Mouse (Mus musculus) midbrain, embryonic 14.5 days (tissue): ENCODE data around the gene Zdhhc5. TPM values are rescaled to one million over a fixed set of nuclear protein-coding genes. Genes with fewer than 3 reads are reported as not detected.
A peak's percentile ranks its signal among the peaks of the same experiment; 100 is the strongest.

Source experiments
- ATAC-seq: fragments of 200-750 bp; cut with Nextera tagmentation; 2 replicates; pipeline ENCODE4 v1.8.0; 2017; ENCODE audit warnings: moderate number of reproducible peaks, moderate library complexity; ENCODE audit not compliant: low FRiP score, low TSS enrichment
- DNase-seq: peaks from one replicate; pipeline ENCODE4 v3.0.0-alpha.2; 2015
- H3K27ac ChIP-seq: fragments of 300-500 bp; sonication (generic); replicated peaks from 2 replicates; pipeline ENCODE4 v1.5.1; 2014; ENCODE audit warnings: mild to moderate bottlenecking, low read depth, low read length, moderate library complexity
- H3K27me3 ChIP-seq: fragments of 300-500 bp; sonication (generic); 2 replicates; pipeline ENCODE4 v1.6.1; 2014; ENCODE audit warnings: low read length, control low read depth, mixed read lengths; ENCODE audit not compliant: control insufficient read depth, insufficient read depth
- H3K36me3 ChIP-seq: fragments of 300-500 bp; sonication (generic); 2 replicates; pipeline ENCODE4 v1.6.1; 2014; ENCODE audit warnings: low read length, control low read depth; ENCODE audit not compliant: control insufficient read depth, insufficient read depth
- H3K4me1 ChIP-seq: fragments of 300-500 bp; sonication (generic); 2 replicates; pipeline ENCODE4 v1.6.1; 2014; ENCODE audit warnings: mild to moderate bottlenecking, antibody characterized with exemption, low read length, control low read depth; ENCODE audit not compliant: control insufficient read depth, insufficient read depth
- H3K4me2 ChIP-seq: fragments of 300-500 bp; sonication (generic); 2 replicates; pipeline ENCODE4 v1.6.1; 2014; ENCODE audit warnings: mild to moderate bottlenecking, low read length, moderate library complexity
- H3K4me3 ChIP-seq: fragments of 300-500 bp; sonication (generic); replicated peaks from 2 replicates; pipeline ENCODE4 v1.5.1; 2014; ENCODE audit warnings: low read depth, low read length
- H3K9ac ChIP-seq: fragments of 300-500 bp; sonication (generic); replicated peaks from 2 replicates; pipeline ENCODE4 v1.6.1; 2014; ENCODE audit warnings: mild to moderate bottlenecking, low read length, moderate library complexity
- H3K9me3 ChIP-seq: fragments of 300-500 bp; sonication (generic); 2 replicates; pipeline ENCODE4 v1.6.1; 2016; ENCODE audit warnings: low read length, control low read depth, mixed read lengths; ENCODE audit not compliant: control insufficient read depth
- WGBS: fragments of 180-500 bp; shearing (Covaris S2); extraction: QIAGEN DNeasy Blood & Tissue Kit; methylation state at CpG from one replicate; pipeline ENCODE4 v1.1.7; 2014; 5-methylcytosine and 5-hydroxymethylcytosine counted together
- polyA plus RNA-seq: library from polyadenylated mRNA; unstranded; fragments of >200 nt; fragmentation: Nextera tagmentation; extraction: Ambion mirVana; gene quantifications from 2 replicates; pipeline ENCODE4 v1.2.1, GENCODE M21; 2014

Zdhhc5 gene
- polyA plus RNA-seq, 1 experiment from 2014 or later: 21.8 TPM

DNA sequence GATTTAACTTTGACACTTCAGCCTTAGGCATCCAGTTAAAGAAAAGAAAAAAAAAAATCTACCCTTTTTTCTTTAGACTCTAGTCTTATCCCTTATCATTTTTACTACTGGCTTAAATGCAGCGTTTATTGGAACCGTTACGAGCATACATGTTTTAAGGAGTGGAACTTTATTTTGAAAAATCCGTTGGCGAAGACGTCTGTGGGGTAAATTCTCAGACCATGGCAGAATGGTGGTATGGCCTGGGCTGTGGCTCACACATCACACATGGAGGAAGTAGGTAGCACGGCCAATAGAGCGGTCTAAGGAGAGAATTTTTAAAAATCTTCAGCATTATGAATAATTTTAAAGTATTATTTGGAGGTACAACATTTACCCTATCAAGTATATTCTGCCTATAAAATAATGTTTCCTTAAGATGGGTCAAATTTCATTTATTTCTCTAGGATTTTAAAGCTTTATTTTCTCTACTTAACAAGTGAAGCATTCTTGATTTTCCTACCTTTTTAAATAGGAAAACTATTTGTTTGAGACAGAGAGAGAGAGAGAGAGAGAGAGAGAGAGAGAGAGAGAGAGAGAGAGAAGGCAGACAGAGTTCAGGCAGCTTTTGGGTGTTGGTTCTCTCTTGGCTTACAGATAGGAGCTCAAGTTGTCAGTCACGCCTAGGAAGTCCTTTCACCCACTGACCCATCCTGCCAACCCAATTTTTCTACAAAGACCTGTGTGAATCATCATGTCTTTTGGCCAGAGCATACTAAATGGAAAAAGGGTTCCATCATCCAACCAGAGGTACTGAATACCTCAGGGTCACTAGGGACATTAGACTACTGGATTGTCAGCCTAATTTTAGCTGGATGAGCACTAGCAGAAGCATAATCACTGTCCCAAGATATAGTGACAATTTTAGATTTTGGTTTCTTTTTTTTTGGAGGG, 1.7 kb upstream of the Zdhhc5 start:
- Histone ChIP-seq H3K4me2 (peak overlapping the region; percentile 86), H3K4me3 (peak overlapping the region; percentile 96), H3K36me3 (peaks cover 3% of the 10 kb centered on the region), H3K27ac (no peak overlapping the region), H3K4me1 (peaks cover 11% of the 10 kb centered on the region), H3K27me3 (no peaks in the 10 kb centered on the region), H3K9me3 (no peaks in the 10 kb centered on the region), H3K9ac (peak overlapping the region; percentile 52; the same call in 1 of the 2 replicates)
- WGBS: 39% methylated on average over 9 of the region's 9 CpGs
- no peak for DNase-seq
- ATAC-seq: no peak

DNA sequence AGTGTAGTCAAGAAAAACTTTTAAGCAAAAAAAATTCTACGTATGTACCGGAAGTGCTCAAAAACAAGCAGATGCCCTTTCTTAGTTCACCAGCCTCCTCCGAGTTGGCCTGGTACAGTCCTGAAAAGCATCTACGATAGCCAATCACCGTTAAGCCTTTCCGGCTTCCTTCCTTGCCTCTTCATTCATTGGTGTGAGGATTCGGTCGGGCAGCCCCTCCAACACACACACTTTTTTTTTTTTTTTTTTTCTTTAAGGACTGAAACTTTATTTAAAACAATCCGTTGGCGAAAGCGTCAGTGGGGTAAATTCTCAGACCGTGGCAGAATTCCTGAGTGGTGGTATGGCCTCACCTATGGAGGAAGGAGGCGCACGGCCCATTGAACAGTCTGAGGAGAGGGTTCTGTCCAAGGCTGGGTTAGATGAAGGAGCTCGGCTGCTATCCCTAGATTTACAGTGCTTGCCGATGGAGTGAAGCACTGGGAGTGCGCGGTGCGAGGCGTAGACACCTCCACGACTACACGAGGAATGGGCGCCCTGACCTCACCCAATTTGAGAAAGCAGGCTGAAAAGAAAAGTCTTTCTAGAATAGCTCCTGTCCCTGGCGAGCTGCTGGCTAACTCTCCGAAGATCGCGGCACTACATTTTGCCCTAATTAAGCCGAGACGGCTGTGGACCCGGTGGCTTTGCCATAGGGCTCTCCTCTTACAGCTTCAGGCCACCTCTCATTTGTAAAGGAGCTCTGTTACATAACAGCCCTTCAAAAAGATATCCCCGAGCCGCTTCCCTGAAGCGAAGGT, 782 bp upstream of the Zdhhc5 start:
- ATAC-seq: peak; percentile 94
- H3K4me2 ChIP-seq: peak overlapping the region; percentile 86
- DNase-seq: peak; percentile 93
- H3K9me3 ChIP-seq: no peaks in the 10 kb centered on the region
- under 1% methylated on average over 33 of the region's 33 CpGs for WGBS
- H3K4me1 ChIP-seq: peaks cover 11% of the 10 kb centered on the region
- H3K36me3 ChIP-seq: peaks cover 5% of the 10 kb centered on the region
- no peaks in the 10 kb centered on the region for H3K27me3 ChIP-seq
- peak overlapping the region; percentile 93; the same call in 1 of the 2 replicates for H3K9ac ChIP-seq
- H3K4me3 ChIP-seq: peak overlapping the region; percentile 96
- H3K27ac ChIP-seq: peak overlapping the region; percentile 95

DNA sequence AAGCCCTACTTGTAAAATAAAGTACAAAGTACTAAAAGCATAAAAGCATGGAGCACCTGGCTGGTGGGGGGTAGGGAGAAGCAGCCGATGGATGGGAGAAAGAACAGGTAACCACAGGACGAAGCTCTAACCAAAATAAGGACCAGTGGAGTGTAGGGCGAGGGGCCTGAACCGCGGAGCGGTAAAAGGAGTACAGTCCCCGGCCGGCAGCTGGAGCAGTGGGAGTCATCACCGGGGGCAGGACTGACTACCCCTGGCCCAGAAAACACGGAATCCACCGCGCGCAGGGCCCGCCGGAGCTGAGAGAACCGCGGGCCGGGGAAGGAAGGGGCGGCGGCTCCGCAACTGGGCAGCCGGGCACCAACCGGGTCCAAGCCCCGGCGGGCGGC, 564 bp downstream of the Zdhhc5 start:
- no peak for DNase-seq
- Histone ChIP-seq H3K4me3 (peak overlapping the region; percentile 96), H3K4me1 (peaks cover 11% of the 10 kb centered on the region), H3K36me3 (peaks cover 18% of the 10 kb centered on the region), H3K9me3 (no peaks in the 10 kb centered on the region), H3K27ac (peak overlapping the region; percentile 95), H3K4me2 (peak overlapping the region; percentile 86), H3K9ac (peak overlapping the region; percentile 93), H3K27me3 (no peaks in the 10 kb centered on the region)
- under 1% methylated on average over 26 of the region's 26 CpGs for WGBS
- ATAC-seq: no peak

DNA sequence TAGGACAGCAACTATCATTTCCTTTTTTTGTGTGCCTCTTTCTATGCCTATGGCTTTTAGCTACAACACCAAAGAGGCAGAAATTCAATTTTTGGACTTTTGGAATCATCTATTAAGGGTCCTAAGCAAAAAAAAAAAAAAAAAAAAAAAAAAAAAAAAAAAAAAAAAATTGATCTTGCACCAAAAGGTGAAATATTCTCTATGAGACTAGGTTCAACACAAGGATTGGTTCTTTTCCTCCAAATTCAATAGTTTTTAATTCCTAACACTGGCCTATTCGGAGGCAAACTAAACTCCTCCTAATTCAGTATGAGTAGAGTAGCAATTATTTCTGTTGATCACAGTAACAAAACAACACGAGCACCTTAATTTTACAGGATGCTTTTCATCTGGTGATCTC, 3.1 kb downstream of the Zdhhc5 start:
- 95% methylated on average over 2 of the region's 2 CpGs for WGBS

DNA sequence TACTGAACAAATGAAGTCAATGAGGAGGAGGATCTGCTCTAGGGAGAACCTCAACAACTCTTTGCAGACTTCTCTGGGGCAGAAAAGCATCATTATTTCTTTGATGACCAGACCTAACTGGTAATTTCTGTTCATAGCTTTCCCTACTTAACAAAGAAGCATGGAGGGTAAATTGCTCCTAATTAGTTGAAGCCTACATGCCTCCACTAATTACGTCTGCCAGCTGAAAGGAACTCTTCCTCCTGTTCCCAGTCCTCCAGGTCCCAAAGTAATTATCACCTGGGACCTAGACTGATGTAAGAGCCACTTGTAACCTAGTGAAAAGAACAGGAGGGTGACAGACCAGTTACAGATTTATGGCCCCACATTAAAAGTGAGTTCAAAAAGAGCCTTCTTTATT, 7.5 kb downstream of the Zdhhc5 start:
- Histone ChIP-seq H3K4me3 (no peak overlapping the region), H3K36me3 (peaks cover 53% of the 10 kb centered on the region), H3K27me3 (no peaks in the 10 kb centered on the region), H3K27ac (no peak overlapping the region), H3K9ac (no peak overlapping the region), H3K9me3 (no peaks in the 10 kb centered on the region), H3K4me1 (no peaks in the 10 kb centered on the region), H3K4me2 (no peak overlapping the region)
- 70% methylated on average over 1 of the region's 1 CpGs for WGBS
- ATAC-seq: no peak
- DNase-seq: no peak

More for the DNA sequence above, 3.1 kb downstream of the Zdhhc5 start:
- H3K36me3 ChIP-seq: peaks cover 38% of the 10 kb centered on the region
- no peak for ATAC-seq
- no peaks in the 10 kb centered on the region for H3K9me3 ChIP-seq
- H3K4me2 ChIP-seq: no peak overlapping the region
- no peaks in the 10 kb centered on the region for H3K27me3 ChIP-seq
- H3K9ac ChIP-seq: no peak overlapping the region
- no peak overlapping the region for H3K27ac ChIP-seq
- no peak overlapping the region for H3K4me3 ChIP-seq
- DNase-seq: no peak
- peaks cover 11% of the 10 kb centered on the region for H3K4me1 ChIP-seq

DNA sequence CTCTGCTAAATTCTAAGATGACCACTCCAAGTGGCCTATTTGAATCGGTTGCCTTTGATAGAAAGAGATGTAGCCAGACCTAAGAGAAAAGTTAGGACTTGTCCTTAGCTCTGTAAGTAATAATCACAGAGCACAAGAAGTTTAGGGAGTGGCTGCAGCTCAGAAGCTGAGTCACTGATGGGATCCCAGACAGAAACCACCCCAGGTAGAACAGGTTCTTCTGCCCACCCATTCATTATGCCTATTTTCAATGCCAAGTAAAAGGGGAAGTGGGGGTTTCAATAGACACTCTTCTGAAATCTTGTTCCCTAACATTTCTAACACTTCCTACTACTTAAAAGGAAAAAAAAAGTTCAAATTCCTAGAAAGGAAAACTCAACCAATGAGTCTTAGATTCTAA, 9.7 kb downstream of the Zdhhc5 start:
- Histone ChIP-seq H3K27me3 (no peaks in the 10 kb centered on the region), H3K4me1 (no peaks in the 10 kb centered on the region), H3K36me3 (peaks cover 55% of the 10 kb centered on the region), H3K4me3 (no peak overlapping the region), H3K9me3 (no peaks in the 10 kb centered on the region), H3K27ac (no peak overlapping the region), H3K9ac (no peak overlapping the region), H3K4me2 (no peak overlapping the region)
- WGBS: 96% methylated on average over 1 of the region's 1 CpGs
- ATAC-seq (no peak), DNase-seq (no peak)

DNA sequence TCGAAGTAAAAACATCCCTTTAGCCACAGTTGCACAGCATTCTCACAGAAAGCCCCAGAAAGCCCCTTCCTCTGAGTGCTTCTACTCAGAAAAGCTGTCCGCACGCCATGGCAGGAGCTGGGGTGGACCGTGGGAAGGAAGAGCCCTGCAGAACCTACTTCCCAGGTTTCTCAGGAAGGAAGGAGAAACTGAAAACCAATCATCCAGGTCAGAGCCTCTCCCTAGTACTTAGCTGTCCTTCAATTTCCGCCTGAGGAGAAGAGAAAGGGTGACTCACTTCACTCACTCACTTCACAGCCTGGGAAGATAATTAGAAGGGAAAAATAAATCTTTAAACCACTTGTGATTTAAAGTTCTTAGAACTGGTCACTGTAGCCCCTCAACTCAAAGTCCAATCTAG, 10.7 kb downstream of the Zdhhc5 start:
- no peak overlapping the region for H3K4me3 ChIP-seq
- ATAC-seq: no peak
- 80% methylated on average over 5 of the region's 5 CpGs for WGBS

DNA sequence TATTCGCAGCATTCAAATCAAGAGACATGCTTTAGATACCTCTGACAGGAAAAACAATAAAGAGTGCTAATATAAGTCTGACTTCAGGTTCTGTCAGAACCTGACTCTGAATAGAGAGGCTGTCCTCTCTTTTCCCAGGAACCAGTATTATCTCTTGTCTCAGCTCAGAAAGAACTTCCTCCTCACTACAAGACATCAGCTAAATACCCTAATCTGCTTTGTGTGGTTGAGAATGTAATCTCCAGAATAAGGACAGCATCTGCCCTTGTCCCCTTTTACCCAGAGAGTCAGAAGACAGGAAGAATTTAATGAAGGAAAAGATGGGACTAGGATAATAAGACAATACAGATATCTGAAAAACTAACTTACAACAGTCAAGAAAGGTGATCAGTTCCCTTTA, 11.5 kb downstream of the Zdhhc5 start:
- DNase-seq: no peak
- no peak overlapping the region for H3K4me2 ChIP-seq
- ATAC-seq: no peak
- H3K27ac ChIP-seq: no peak overlapping the region
- no peak overlapping the region for H3K9ac ChIP-seq
- H3K4me3 ChIP-seq: no peak overlapping the region
- no peaks in the 10 kb centered on the region for H3K4me1 ChIP-seq
- peaks cover 47% of the 10 kb centered on the region for H3K36me3 ChIP-seq
- no peaks in the 10 kb centered on the region for H3K27me3 ChIP-seq
- 88% methylated on average over 1 of the region's 1 CpGs for WGBS
- no peaks in the 10 kb centered on the region for H3K9me3 ChIP-seq

More for the DNA sequence above, 10.7 kb downstream of the Zdhhc5 start:
- no peak overlapping the region for H3K4me2 ChIP-seq
- H3K9ac ChIP-seq: no peak overlapping the region
- no peaks in the 10 kb centered on the region for H3K4me1 ChIP-seq
- peaks cover 50% of the 10 kb centered on the region for H3K36me3 ChIP-seq
- no peak for DNase-seq
- H3K27ac ChIP-seq: no peak overlapping the region
- no peaks in the 10 kb centered on the region for H3K9me3 ChIP-seq
- H3K27me3 ChIP-seq: no peaks in the 10 kb centered on the region
